Mouse (Mus musculus): ENCODE results near the gene Ate1.
"Not testable (repeated sequence)": the region's sequence is repeated elsewhere in the genome, so short reads cannot be mapped to it uniquely, and the experiment has no call there.

Ate1 gene

GRCm38 (mm10) chr7:130419961-130420360, 100.2 kb downstream of the Ate1 start:
- intact Hi-C loops (cut with DNase I): no loop called here

GRCm38 (mm10) chr7:130407622-130408021, 112.5 kb downstream of the Ate1 start:
- intact Hi-C loops (cut with DNase I): no loop called here

- intact Hi-C loops (cut with DNase I): no loop called here
Measured at GRCm38 (mm10) chr7:130403346-130403745, 116.8 kb downstream of the Ate1 start.

- intact Hi-C loops (cut with DNase I): no loop called here
Measured at GRCm38 (mm10) chr7:130394697-130395096, 125.5 kb downstream of the Ate1 start.

DNA sequence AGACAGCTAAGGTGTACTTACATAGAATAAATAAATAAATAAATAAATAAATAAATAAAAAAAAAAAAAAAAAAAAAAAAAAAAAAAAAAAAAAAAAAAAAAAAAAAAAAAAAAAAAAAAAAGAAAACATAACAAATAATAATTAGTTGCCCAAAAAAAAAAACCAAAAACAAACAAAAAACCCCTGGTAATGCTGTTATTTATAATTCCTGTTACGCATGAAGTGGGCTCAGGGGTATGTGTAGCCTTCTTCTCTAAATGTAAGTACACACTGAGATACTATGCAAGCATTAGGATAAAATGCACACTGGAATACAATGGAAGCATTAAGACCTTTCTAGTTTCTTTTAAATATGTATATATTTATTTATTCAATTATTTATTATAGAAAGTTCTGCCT, 130.1 kb downstream of the Ate1 start:
- intact Hi-C loops (cut with DNase I): not testable (repeated sequence)

DNA sequence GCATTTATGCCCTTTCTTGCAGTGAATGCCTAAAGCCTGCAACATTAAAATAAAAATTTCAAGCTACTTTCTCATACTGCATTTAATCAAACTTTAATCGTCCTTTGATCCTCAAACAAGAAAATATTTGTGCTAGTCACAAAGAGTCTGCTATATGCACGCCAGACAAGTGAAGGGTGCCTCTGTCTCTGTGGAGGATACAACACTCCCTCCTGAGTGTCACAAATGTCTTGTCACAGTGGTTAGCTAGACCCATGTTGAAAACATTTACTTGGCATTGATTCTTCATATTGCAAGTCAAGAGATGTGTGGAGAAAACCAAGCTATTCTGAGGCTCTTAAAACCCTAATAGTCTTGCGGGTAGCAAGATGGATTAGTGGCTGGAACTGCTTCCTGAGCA, 133.9 kb downstream of the Ate1 start:
- intact Hi-C loops (cut with DNase I): loop anchor here (5.0 kb wide), 1 partner anchor 91 kb away; no protein-coding TSS in a partner anchor

- intact Hi-C loops (cut with DNase I): loop anchor here (5.0 kb wide), 1 partner anchor 91 kb away; no protein-coding TSS in a partner anchor
Measured at GRCm38 (mm10) chr7:130385732-130386294, 134.4 kb downstream of the Ate1 start.

DNA sequence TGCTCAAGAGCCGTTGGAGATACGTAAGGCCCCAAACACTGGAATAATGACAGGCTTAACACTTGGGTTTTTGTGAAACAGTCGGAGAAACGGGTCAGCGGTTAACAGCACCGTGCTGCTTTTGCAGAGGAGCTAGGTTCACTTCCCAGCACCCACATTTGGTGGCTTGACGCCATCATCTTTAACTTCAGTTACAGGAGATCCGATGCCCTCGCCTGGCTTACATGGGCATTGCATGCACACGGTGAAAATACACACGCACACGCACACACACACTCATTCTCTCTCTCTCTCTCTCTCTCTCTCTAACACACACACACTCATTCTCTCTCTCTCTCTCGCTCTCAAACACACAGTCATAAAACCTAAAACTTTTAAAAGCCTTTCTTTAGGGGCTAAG, 138.0 kb downstream of the Ate1 start:
- intact Hi-C loops (cut with DNase I): loop anchor here (5.0 kb wide), 1 partner anchor 735 kb away; no protein-coding TSS in a partner anchor

DNA sequence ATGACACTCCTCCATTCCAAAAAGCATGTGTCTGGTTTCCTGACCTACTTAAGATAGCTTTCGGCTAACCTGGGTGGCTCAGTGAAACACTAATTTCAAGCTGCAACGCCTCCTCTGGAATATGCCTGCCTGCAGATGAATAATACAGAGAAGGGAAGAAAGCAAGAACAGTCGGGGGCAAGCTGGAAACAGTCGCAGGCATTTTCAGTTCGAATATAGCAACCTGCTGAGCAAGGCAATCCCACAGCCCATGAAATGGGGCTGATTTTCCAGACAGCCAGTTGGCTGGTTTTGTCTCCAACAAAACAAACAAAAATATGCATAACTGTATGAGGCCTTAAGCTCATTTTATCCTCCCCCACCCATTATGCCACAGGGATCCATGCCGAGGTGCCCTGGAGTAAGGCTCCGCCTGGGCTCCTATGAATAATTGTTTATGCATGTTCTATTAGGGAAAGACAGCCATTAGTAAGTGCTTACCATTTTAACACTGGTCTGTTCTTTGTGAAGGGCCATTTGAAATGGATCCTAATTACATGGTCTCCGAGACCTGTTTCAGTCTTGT, 138.7 kb downstream of the Ate1 start:
- intact Hi-C loops (cut with DNase I): loop anchor here (5.0 kb wide), 1 partner anchor 734 kb away; no protein-coding TSS in a partner anchor

GRCm38 (mm10) chr7:130380769-130381355, 139.3 kb downstream of the Ate1 start:
- intact Hi-C loops (cut with DNase I): loop anchor here (5.0 kb wide), 1 partner anchor 734 kb away; no protein-coding TSS in a partner anchor

DNA sequence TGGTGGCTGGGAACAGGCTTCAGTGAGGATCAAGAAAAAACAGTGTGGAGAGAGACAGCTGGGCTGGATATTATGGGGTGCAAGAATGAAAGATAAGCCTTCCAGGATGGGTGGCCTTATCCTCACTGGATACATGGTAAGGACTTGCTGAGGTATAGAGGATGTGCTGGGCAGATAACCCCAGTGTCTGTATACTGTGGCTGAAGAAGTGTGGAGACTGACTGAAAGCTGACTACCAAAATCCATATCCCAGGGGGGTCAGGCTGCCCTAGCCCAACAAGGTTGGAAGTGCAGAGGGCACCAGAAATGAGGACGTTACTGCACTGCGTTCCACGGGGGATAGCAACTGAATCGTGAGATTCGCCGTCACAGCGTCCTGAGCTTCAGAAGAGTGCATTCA, 139.8 kb downstream of the Ate1 start:
- intact Hi-C loops (cut with DNase I): loop anchor here (5.0 kb wide), 1 partner anchor 733 kb away; no protein-coding TSS in a partner anchor

DNA sequence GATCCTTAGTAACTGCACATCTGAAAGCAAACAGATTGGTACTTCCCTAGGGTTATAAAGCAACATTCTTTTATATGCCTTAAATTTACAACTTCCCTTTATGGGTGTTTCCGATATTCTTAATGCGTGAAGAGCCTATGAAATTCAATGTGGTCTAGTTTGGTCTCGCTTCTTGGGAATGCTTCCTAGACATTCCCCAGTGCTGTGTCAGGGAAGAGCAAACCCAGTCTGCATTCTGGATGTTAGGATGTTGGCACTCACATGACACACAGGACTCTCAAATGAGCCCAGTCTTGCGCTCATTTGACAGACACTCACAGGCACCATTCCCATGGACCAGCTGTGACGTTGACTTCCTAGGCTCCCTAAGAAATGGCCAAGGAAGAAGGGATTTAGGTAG, 140.3 kb downstream of the Ate1 start:
- intact Hi-C loops (cut with DNase I): loop anchor here (5.0 kb wide), 1 partner anchor 733 kb away; no protein-coding TSS in a partner anchor

DNA sequence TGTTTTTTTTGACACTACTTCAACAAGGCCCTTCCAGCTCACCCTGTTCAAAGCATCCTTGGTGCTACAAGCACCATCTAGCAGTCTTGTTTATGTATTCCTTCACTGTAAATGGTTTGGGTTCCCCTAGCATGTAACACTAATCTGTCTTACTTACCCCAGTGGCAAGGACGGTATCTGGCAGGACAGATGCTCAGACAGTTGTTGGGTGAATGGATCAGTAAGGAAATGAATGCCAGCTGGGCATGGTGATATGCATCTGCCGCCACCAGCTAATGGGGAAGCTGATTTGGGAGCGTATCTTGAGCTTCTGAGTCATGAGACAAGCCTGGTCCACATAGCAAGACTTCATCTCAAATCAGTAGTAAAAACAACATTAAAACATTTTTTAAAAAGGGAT, 141.9 kb downstream of the Ate1 start:
- intact Hi-C loops (cut with DNase I): no loop called here

GRCm38 (mm10) chr7:130374311-130374710, 145.9 kb downstream of the Ate1 start:
- intact Hi-C loops (cut with DNase I): no loop called here

GRCm38 (mm10) chr7:130368827-130369641, 151.1 kb downstream of the Ate1 start:
- intact Hi-C loops (cut with DNase I): no loop called here

DNA sequence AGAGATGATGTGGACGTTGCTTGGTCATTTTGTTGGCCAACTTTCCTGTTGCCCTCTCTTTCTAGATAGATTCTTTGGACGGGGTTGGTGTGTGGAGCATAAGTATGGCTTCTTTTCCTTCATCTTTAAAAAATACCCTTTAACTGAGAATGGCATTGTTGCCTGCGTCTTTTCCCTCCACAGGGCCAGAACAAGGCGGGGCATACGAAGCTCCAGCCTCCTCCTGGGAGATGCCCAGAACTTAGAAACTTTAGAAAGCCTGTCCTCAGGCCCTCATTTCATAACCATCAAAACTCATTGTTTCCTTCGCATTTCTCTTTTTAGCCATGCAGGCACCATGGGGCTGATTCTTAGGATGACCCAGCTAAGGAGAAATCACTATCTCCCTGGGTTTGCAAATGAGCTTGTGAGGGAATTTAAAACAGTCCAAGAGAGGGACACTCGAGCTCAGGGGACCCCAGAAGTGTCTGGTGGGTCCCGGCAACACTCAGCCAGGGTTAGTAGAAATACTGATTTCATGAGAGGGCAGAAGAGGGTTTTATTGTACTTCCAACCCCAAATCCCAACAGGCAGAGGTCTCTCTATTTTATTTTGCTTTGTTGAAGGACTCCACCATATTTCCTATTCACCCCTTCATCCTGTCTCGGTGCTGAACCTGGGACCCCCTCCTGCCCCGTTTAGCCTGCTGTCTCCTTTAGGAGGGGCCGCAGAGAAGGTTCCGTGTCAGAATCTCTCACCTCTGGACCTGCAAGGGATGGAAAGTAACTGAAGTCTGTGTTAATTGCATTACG, 151.9 kb downstream of the Ate1 start:
- intact Hi-C loops (cut with DNase I): no loop called here

- intact Hi-C loops (cut with DNase I): no loop called here
Measured at GRCm38 (mm10) chr7:130367222-130368035, 152.7 kb downstream of the Ate1 start.

DNA sequence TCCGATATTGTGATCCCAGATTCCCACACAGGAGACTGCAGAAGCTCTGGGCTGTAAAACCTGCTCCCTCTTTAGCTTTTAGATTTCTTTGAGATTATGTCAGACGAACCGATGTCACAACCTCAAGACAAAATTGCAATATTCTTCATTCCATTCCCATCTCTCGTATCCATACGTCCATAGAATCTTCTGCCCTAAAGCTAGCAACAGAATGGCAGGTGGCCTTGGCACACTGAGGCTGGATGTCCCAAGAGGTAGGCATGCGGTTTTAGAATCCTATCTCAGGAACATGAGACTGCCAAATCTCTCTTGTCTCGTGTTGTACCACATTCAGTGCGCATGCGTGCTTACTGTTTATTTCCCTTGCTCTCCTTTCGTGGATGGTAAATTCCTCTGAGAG, 154.5 kb downstream of the Ate1 start:
- intact Hi-C loops (cut with DNase I): no loop called here
